Mouse (Mus musculus) myocyte (in vitro differentiated cells): ENCODE data around the gene Pam.

Source experiments
- POLR2A ChIP-seq: IDR thresholded peaks from one replicate; pipeline ENCODE4 v1.6.1; 2011; ENCODE audit warnings: low read depth, mild to moderate bottlenecking, control low read depth, moderate library complexity; ENCODE audit not compliant: insufficient read length
- POLR2AphosphoS2 ChIP-seq: IDR thresholded peaks from one replicate; pipeline ENCODE4 v1.6.1; 2011; ENCODE audit warnings: low read depth, control low read depth; ENCODE audit not compliant: insufficient read length

- TF ChIP-seq POLR2A (no peak), POLR2AphosphoS2 (no peak)
Measured at GRCm38 (mm10) chr1:98025924-98026640, 69.4 kb downstream of the Pam start.
